Mouse (Mus musculus) ES-E14 (cell line): ENCODE results near the gene Slc2a4.

Experiments used
- HCFC1 ChIP-seq: IDR thresholded peaks from 2 replicates; pipeline ENCODE4 v1.6.1; 2012; ENCODE audit warnings: low read length, inconsistent platforms, borderline replicate concordance; ENCODE audit not compliant: insufficient read depth
- ZC3H11A ChIP-seq: IDR thresholded peaks from 2 replicates; pipeline ENCODE4 v1.6.1; 2012; ENCODE audit warnings: low read depth, mild to moderate bottlenecking, inconsistent platforms, low read length, borderline replicate concordance

DNA sequence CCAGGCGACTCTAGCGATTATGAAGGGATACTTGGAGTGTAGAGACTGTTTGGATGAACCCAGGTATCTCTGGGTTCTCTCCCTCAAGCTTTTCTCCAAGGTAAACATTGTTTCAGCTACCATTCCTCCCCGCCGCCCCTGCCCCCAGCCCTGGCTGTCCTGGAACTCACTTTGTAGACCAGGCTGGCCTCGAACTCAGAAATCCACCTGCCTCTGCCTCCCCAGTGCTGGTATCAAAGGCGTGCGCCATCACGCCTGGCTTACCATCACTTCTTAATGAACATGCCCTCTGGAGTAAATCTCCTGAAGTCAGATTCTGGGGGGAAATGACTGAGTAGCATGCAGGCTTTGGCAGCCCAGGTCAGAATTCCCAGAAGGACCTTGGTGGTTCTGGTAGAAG, 34.2 kb upstream of the Slc2a4 start, which contains the start of gene Elp5:
- TF ChIP-seq ZC3H11A (no peak), HCFC1 (no peak)
